Mouse (Mus musculus) subcutaneous adipose tissue, adult 2 months (tissue): ENCODE results near the gene Olfr198. TPM values are rescaled to one million over a fixed set of nuclear protein-coding genes. Genes with fewer than 3 reads are reported as not detected.

Experiments
- polyA plus RNA-seq: library from polyadenylated mRNA; depleted of rRNA; stranded (reverse); fragments of >200 nt; gene quantifications from 2 replicates; pipeline ENCODE4 v1.2.3, GENCODE M21; 2012; ENCODE audit warnings: low replicate concordance; rRNA removed

Olfr198 gene
- polyA plus RNA-seq = not detected in 2 replicates

GRCm38 (mm10) chr16:59203433-59203832 is at the start of gene Olfr198:
Olfr198 (minus strand) TSS chr16:59203533.

GRCm38 (mm10) chr16:59219667-59220066 is 16.3 kb upstream of the Olfr198 start, which contains the start of gene Olfr199:
Olfr199 (minus strand) TSS chr16:59219767.

GRCm38 (mm10) chr16:59170354-59170753 is 33.0 kb downstream of the Olfr198 start, which contains the start of gene Olfr196:
Olfr196 (minus strand) TSS chr16:59170454.

Other genes with a start within 250 kb of the Olfr198 start
- gene Olfr183, start 208.2 kb downstream of the Olfr198 start, polyA plus RNA-seq = not detected in 2 replicates
- not detected in 2 replicates for gene Olfr186, start 173.2 kb downstream of the Olfr198 start, polyA plus RNA-seq
- gene Olfr187, start 163.8 kb downstream of the Olfr198 start, polyA plus RNA-seq = not detected in 2 replicates
- not detected in 2 replicates for gene Olfr190, start 125.5 kb downstream of the Olfr198 start, polyA plus RNA-seq
- not detected in 2 replicates for gene Olfr191, start 113.7 kb downstream of the Olfr198 start, polyA plus RNA-seq
- gene Olfr193, start 91.7 kb downstream of the Olfr198 start, polyA plus RNA-seq = not detected in 2 replicates
- not detected in 2 replicates for gene Olfr194, start 82.5 kb downstream of the Olfr198 start, polyA plus RNA-seq
- not detected in 2 replicates for gene Olfr195, start 56.5 kb downstream of the Olfr198 start, polyA plus RNA-seq
- gene Olfr196, start 33.1 kb downstream of the Olfr198 start, polyA plus RNA-seq = not detected in 2 replicates
- gene Olfr199, start 16.2 kb upstream of the Olfr198 start, polyA plus RNA-seq = not detected in 2 replicates
- not detected in 2 replicates for gene Olfr201, start 69.1 kb upstream of the Olfr198 start, polyA plus RNA-seq
- not detected in 2 replicates for gene Olfr202, start 83.3 kb upstream of the Olfr198 start, polyA plus RNA-seq
- gene Olfr203, start 95.3 kb upstream of the Olfr198 start, polyA plus RNA-seq = not detected in 2 replicates
- gene Olfr204, start 114.7 kb upstream of the Olfr198 start, polyA plus RNA-seq = not detected in 2 replicates
- not detected in 2 replicates for gene Olfr205, start 127.6 kb upstream of the Olfr198 start, polyA plus RNA-seq
- not detected in 2 replicates for gene Olfr206, start 145.7 kb upstream of the Olfr198 start, polyA plus RNA-seq
- gene Olfr209, start 160.5 kb upstream of the Olfr198 start, polyA plus RNA-seq = not detected in 2 replicates
- 0.03 TPM in 1 of 2 replicates, not detected in the other for gene Gabrr3, start 203.8 kb upstream of the Olfr198 start, polyA plus RNA-seq